In the genomic region with DNA sequence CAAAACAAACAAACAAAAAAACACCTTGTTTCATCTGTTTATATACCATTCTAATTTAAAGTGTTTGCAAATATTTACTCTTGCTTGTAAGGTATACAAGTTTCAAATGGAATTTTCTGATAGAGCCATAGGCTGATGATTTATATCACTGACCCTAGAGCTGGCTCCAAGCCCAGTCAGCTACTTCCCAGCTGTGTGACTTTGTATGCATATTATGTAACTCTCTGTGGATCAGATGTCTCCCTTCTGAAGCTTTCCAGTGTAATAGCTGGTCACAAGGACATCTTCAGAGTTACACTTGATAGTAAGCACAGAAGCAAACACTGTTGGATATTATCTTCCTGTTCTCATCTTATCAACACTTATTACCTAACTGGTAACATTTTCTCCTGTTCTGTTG, we compare ENCODE assay signal across 11 mouse cellular contexts.
DNase-seq lines count a peak whose midpoint lies in the region; ATAC-seq and TF ChIP-seq lines count a peak whose summit lies in the region.
"Had no signal": no experiment of that assay in that cellular context is flagged by ENCODE, and none has a peak within 500 bp of the region (broad histone marks: within the 10 kb centered on the region; RNA-seq: fewer than 3 reads in every experiment).

No protein-coding gene starts in this region.

- peak; percentile 95 for ATAC-seq in lung, embryonic 14.5 days (ENCODE audit: insufficient read depth)
- ATAC-seq in stomach, embryonic 15.5 days (ENCODE audit: insufficient read depth, low FRiP score, low read depth), result peak; percentile 59; the same call in 1 of the 2 replicates

- H3K27me3 ChIP-seq in lung, embryonic 14.5 days (ENCODE audit: insufficient read depth, low read length), result no peaks in the 10 kb centered on the region
- H3K27me3 ChIP-seq in stomach, embryonic 15.5 days (replicated peaks), result no peaks in the 10 kb centered on the region
- H3K27me3 ChIP-seq: embryonic facial prominence, embryonic 13.5 days; hindbrain, embryonic 13.5 days had no signal

- no peak overlapping the region for H3K4me2 ChIP-seq in lung, embryonic 14.5 days
- no peak overlapping the region for H3K4me2 ChIP-seq in stomach, embryonic 15.5 days
- H3K4me2 ChIP-seq: embryonic facial prominence, embryonic 13.5 days; hindbrain, embryonic 13.5 days had no signal

- peak; percentile 92 for DNase-seq in lung, embryonic 14.5 days
- no peak for DNase-seq in lung, postnatal 10 days
- DNase-seq in adrenal gland, postnatal 36 days, result peak; percentile 77 to 80
- peak; percentile 79 for DNase-seq in kidney, postnatal 10 days
- no peak for DNase-seq in thymus, postnatal 10 days (ENCODE audit: low spot score in 2 of 2)
- no peak for DNase-seq in cerebellum, adult 11-12 months
- DNase-seq: thymus, adult 2 months had no signal

- no peak for TF ChIP-seq CTCF in lung, embryonic 14.5 days (IDR thresholded peaks at IDR 0.05; ENCODE audit: low read depth)

- H3K4me1 ChIP-seq in lung, embryonic 14.5 days (ENCODE audit: insufficient read depth), result no peaks in the 10 kb centered on the region
- H3K4me1 ChIP-seq in stomach, embryonic 15.5 days, result no peaks in the 10 kb centered on the region
- H3K4me1 ChIP-seq: embryonic facial prominence, embryonic 13.5 days had no signal

- no peaks in the 10 kb centered on the region for H3K9me3 ChIP-seq in lung, embryonic 14.5 days (ENCODE audit: low read depth, low read length)
- H3K9me3 ChIP-seq in stomach, embryonic 15.5 days, result no peaks in the 10 kb centered on the region
- H3K9me3 ChIP-seq: embryonic facial prominence, embryonic 13.5 days; G1E; hindbrain, embryonic 13.5 days had no signal

- no peak overlapping the region for H3K9ac ChIP-seq in lung, embryonic 14.5 days
- H3K9ac ChIP-seq in stomach, embryonic 15.5 days, result no peak overlapping the region
- H3K9ac ChIP-seq: embryonic facial prominence, embryonic 13.5 days; hindbrain, embryonic 13.5 days had no signal

- no peak overlapping the region for H3K27ac ChIP-seq in lung, embryonic 14.5 days (ENCODE audit: low read depth)
- H3K27ac ChIP-seq in stomach, embryonic 15.5 days, result no peak overlapping the region
- H3K27ac ChIP-seq: embryonic facial prominence, embryonic 13.5 days; hindbrain, embryonic 13.5 days had no signal

- H3K36me3 ChIP-seq in lung, embryonic 14.5 days (ENCODE audit: insufficient read depth), result no peaks in the 10 kb centered on the region
- no peaks in the 10 kb centered on the region for H3K36me3 ChIP-seq in stomach, embryonic 15.5 days
- H3K36me3 ChIP-seq: embryonic facial prominence, embryonic 13.5 days; G1E; hindbrain, embryonic 13.5 days had no signal

- no peak overlapping the region for H3K4me3 ChIP-seq in lung, embryonic 14.5 days (ENCODE audit: low read depth, low read length)
- H3K4me3 ChIP-seq in stomach, embryonic 15.5 days (replicated peaks), result no peak overlapping the region
- H3K4me3 ChIP-seq: embryonic facial prominence, embryonic 13.5 days; hindbrain, embryonic 13.5 days had no signal

Comparison
In these comparisons a context has a peak if more than half of its experiments do, and no peak if none do; other contexts are left out.
1. DNase-seq: peak in lung, embryonic 14.5 days (single experiment), adrenal gland, postnatal 36 days (2 of 2) and kidney, postnatal 10 days (single experiment); none in lung, postnatal 10 days (single experiment), thymus, postnatal 10 days (0 of 2) and cerebellum, adult 11-12 months (single experiment).